Mouse (Mus musculus): ENCODE data around the gene Sf3a3.

- TF ChIP-seq CHD2 (IDR thresholded peaks at IDR 0.05; ENCODE audit: low read depth, low read length) (no peak), ZNF384 (IDR thresholded peaks at IDR 0.05; ENCODE audit: low read depth, low read length) (no peak)
Measured at GRCm38 (mm10) chr4:124695786-124696516, 18.6 kb upstream of the Sf3a3 start.

Data from ES-E14 (cell line).